Mouse (Mus musculus) v-Abl transformed pro-B cells (cell line): ENCODE data around the gene Ppm1n.

Experiments
- in situ Hi-C, 2 experiments: fragments of 400-800 bp; cut with MboI; formaldehyde crosslinking; loops; one replicate each; pipeline ENCODE4 v1.15.1; 2025; ENCODE audit not compliant: unreplicated experiment in 2 of 2

Gene Ppm1n

DNA sequence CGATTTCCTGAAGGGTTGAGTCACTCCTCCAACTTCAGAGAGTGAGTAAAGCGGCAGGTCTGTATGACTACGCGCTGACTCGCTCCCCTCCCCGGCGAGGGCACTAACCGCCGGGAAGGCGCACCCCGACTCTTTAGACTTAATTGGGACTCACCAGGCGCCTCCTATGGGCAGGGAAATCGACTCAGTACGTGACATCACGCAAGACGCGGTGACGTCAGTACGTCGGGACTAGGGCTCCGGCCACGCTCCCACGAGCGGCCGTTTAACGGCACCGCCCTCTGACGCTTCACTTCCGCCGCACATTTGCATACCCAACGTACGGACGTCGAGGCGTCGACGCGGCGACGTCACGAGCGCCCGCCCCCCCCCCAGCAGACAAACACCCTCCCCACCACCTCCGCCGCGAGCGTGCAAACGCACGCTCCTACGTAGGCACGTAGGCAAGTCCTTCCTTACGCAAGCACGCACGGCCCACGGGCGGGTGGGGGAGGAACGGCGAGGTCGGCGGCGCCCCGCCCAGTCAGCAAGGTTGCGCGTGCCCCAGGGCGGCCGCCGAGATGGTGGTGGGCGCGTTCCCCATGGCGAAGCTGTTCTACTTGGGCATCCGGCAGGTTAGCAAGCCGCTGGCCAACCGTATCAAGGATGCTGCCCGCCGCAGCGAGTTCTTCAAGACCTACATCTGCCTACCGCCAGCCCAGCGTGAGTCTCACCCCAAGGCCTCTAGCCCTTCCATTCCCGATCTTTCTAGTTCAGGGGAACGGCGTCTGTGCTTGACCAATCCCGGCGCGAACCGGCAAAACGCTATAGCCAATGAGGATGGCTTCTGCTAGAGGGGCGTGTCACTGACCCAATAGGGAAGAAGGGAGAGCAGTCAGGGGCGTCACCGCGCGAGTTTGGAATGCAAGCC is 51.7 kb downstream of the Ppm1n start, which contains the start of gene Opa3:
Gene Opa3, plus strand, starts transcription at position 452 of the 910 bp plus-strand sequence.
- in situ Hi-C loops: no loop called here

DNA sequence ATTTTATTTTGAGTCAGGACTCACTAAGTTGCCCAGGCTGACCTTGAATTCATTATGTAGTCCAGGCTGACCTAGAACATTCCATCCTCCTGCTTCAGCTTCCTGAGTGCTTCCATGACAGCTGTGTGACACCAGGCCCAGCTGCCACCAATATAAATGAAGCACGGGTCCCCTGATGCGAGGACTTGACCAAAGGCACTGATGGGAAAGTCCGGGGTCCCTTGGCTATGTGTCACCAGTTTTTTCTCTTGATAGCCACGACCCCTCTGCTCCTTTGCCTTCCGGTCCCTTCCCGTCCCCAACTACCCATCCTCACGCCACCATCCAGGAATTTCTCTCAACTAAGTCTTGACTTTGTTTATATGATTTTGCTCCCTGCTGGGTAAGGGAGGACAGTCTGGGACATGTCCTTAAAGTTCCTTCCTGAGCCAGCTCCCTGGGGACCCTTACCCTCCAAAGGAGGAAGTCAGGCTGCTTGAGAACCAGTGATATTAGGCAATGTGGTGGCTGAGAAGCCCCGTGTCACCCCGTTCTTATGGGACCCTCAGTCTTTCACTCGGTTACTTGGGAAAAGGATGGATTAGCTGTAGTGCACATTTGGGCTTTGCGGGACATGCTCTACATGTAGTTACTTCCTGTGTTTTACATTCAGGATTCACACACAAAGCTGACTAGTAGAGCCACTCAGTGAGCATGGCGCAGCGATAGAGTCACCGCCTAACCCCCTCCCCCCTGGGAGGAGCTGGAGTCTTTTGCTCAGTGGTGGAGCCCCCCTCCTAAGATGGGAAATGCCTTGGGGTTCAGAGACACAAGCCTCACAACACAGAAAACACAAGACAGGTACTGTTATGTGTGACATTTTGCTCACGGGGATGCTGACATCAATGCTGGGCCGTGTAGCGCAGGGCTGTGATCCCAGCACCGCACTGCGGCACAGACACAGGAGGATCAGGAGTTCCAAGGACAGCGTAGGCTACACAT is 52.8 kb downstream of the Ppm1n start:
- in situ Hi-C loops: no loop called here
